Mouse (Mus musculus) neural tube, embryonic 14.5 days (tissue): ENCODE data around the gene Efna2. TPM values are rescaled to one million over a fixed set of nuclear protein-coding genes. Genes with fewer than 3 reads are reported as not detected.

Experiments used
- ATAC-seq: fragments of 200-750 bp; cut with Nextera tagmentation; 2 replicates; pipeline ENCODE4 v1.8.0; 2017; ENCODE audit warnings: low read depth, mild to moderate bottlenecking, moderate TSS enrichment, moderate library complexity
- H3K27ac ChIP-seq: fragments of 300-500 bp; sonication (generic); 2 replicates; pipeline ENCODE4 v1.5.1; 2014; ENCODE audit warnings: low read depth, mild to moderate bottlenecking, control low read depth, low read length, moderate library complexity, mixed read lengths
- H3K27me3 ChIP-seq: fragments of 300-500 bp; sonication (generic); 2 replicates; pipeline ENCODE4 v1.6.1; 2014; ENCODE audit warnings: low read length; ENCODE audit not compliant: control insufficient read depth, insufficient read depth
- H3K36me3 ChIP-seq: fragments of 300-500 bp; sonication (generic); 2 replicates; pipeline ENCODE4 v1.6.1; 2014; ENCODE audit warnings: low read length, mixed read lengths; ENCODE audit not compliant: control insufficient read depth, insufficient read depth
- H3K4me1 ChIP-seq: fragments of 300-500 bp; sonication (generic); 2 replicates; pipeline ENCODE4 v1.6.1; 2014; ENCODE audit warnings: low read length; ENCODE audit not compliant: control insufficient read depth, insufficient read depth
- H3K4me2 ChIP-seq: fragments of 300-500 bp; sonication (generic); 2 replicates; pipeline ENCODE4 v1.6.1; 2014; ENCODE audit warnings: mild to moderate bottlenecking, low read depth, low read length, control low read depth
- H3K4me3 ChIP-seq: fragments of 300-500 bp; sonication (generic); 2 replicates; pipeline ENCODE4 v1.5.1; 2014; ENCODE audit warnings: low read depth, low read length, control low read depth, mixed read lengths
- H3K9ac ChIP-seq: fragments of 300-500 bp; sonication (generic); replicated peaks from 2 replicates; pipeline ENCODE4 v1.6.1; 2014; ENCODE audit warnings: low read depth, mild to moderate bottlenecking, control low read depth, low read length, mixed read lengths
- H3K9me3 ChIP-seq: fragments of 300-500 bp; sonication (generic); 2 replicates; pipeline ENCODE4 v1.6.1; 2016; ENCODE audit warnings: low read length; ENCODE audit not compliant: control insufficient read depth
- WGBS: fragments of 180-500 bp; shearing (Covaris S2); extraction: QIAGEN DNeasy Blood & Tissue Kit; methylation state at CpG from one replicate; pipeline ENCODE4 v1.1.7; 2014; 5-methylcytosine and 5-hydroxymethylcytosine counted together
- polyA plus RNA-seq: library from polyadenylated mRNA; unstranded; fragments of >200 nt; fragmentation: Nextera tagmentation; extraction: Ambion mirVana; gene quantifications from 2 replicates; pipeline ENCODE4 v1.2.1, GENCODE M21; 2014

Gene Efna2
- 24.0 and 25.9 TPM in 2 replicates for polyA plus RNA-seq

GRCm38 (mm10) chr10:80179068-80180051 lies at the start of gene Efna2:
TSS of gene Efna2 (plus strand) at chr10:80179482.
- Histone ChIP-seq H3K4me2 (peak within 1 kb of the TSS; percentile 91), H3K4me1 (peaks cover 24% of the 10 kb centered on the region), H3K27me3 (no peaks in the 10 kb centered on the region), H3K4me3 (peak within 1 kb of the TSS; percentile 73), H3K9ac (peak within 1 kb of the TSS; percentile 97), H3K27ac (peak within 1 kb of the TSS; percentile 79), H3K9me3 (no peaks in the 10 kb centered on the region), H3K36me3 (peaks cover 3% of the 10 kb centered on the region; the same call in 1 of the 2 replicates)
- 1% methylated on average over 79 of the region's 106 CpGs for WGBS
- peak; percentile 69 for ATAC-seq

GRCm38 (mm10) chr10:80129846-80130245 lies 49.4 kb upstream of the Efna2 start:
- WGBS = 96% methylated on average over 9 of the region's 9 CpGs
- H3K4me1 ChIP-seq = 0 out of 2 replicates have a peak, but pooled peaks cover 4% of the 10 kb centered on the region
- no peak overlapping the region for H3K4me3 ChIP-seq
- no peak overlapping the region for H3K4me2 ChIP-seq
- H3K27ac ChIP-seq = no peak overlapping the region
- H3K9ac ChIP-seq = no peak overlapping the region
- no peaks in the 10 kb centered on the region for H3K9me3 ChIP-seq
- peaks cover 77% of the 10 kb centered on the region for H3K36me3 ChIP-seq
- no peak for ATAC-seq
- H3K27me3 ChIP-seq = no peaks in the 10 kb centered on the region

GRCm38 (mm10) chr10:80130403-80131031 lies 48.8 kb upstream of the Efna2 start:
- Histone ChIP-seq H3K36me3 (peaks cover 80% of the 10 kb centered on the region), H3K4me2 (no peak overlapping the region), H3K27me3 (no peaks in the 10 kb centered on the region), H3K4me1 (0 out of 2 replicates have a peak, but pooled peaks cover 4% of the 10 kb centered on the region), H3K4me3 (no peak overlapping the region), H3K27ac (no peak overlapping the region), H3K9ac (no peak overlapping the region), H3K9me3 (no peaks in the 10 kb centered on the region)
- 78% methylated on average over 18 of the region's 18 CpGs for whole genome bisulfite sequencing
- 0 out of 2 replicates have a peak, but pooled peaks have one; percentile 7 for ATAC-seq

GRCm38 (mm10) chr10:80131316-80131951 lies 47.8 kb upstream of the Efna2 start:
- ATAC-seq = peak; percentile 57; the same call in 1 of the 2 replicates
- no peak overlapping the region for H3K27ac ChIP-seq

GRCm38 (mm10) chr10:80131952-80132350 lies 47.3 kb upstream of the Efna2 start:
- Histone ChIP-seq H3K36me3 (peaks cover 75% of the 10 kb centered on the region), H3K4me2 (peak overlapping the region; percentile 5; the same call in 1 of the 2 replicates), H3K4me1 (peaks cover 12% of the 10 kb centered on the region), H3K4me3 (no peak overlapping the region), H3K27me3 (no peaks in the 10 kb centered on the region), H3K9ac (0 out of 2 replicates have a peak overlapping the region, but pooled peaks have one; percentile 18), H3K9me3 (no peaks in the 10 kb centered on the region), H3K27ac (no peak overlapping the region)
- no peak for ATAC-seq
- 28% methylated on average over 27 of the region's 27 CpGs for WGBS

More at GRCm38 (mm10) chr10:80131316-80131951, 47.8 kb upstream of the Efna2 start:
- Histone ChIP-seq H3K4me3 (no peak overlapping the region), H3K4me2 (peak overlapping the region; percentile 5), H3K9me3 (no peaks in the 10 kb centered on the region), H3K27me3 (no peaks in the 10 kb centered on the region), H3K36me3 (peaks cover 76% of the 10 kb centered on the region), H3K9ac (0 out of 2 replicates have a peak overlapping the region, but pooled peaks have one; percentile 18), H3K4me1 (peaks cover 7% of the 10 kb centered on the region)
- 14% methylated on average over 55 of the region's 55 CpGs for WGBS

GRCm38 (mm10) chr10:80133226-80133849 lies 45.9 kb upstream of the Efna2 start:
- 77% methylated on average over 8 of the region's 8 CpGs for WGBS
- peaks cover 63% of the 10 kb centered on the region for H3K36me3 ChIP-seq
- H3K4me1 ChIP-seq = peaks cover 18% of the 10 kb centered on the region
- no peak overlapping the region for H3K4me2 ChIP-seq
- H3K4me3 ChIP-seq = no peak overlapping the region
- H3K27ac ChIP-seq = no peak overlapping the region
- H3K9me3 ChIP-seq = no peaks in the 10 kb centered on the region
- no peak overlapping the region for H3K9ac ChIP-seq
- no peaks in the 10 kb centered on the region for H3K27me3 ChIP-seq
- ATAC-seq = no peak

GRCm38 (mm10) chr10:80134421-80134820 lies 44.9 kb upstream of the Efna2 start:
- H3K4me3 ChIP-seq = no peak overlapping the region
- no peak for ATAC-seq
- H3K4me1 ChIP-seq = peaks cover 18% of the 10 kb centered on the region
- no peaks in the 10 kb centered on the region for H3K9me3 ChIP-seq
- no peaks in the 10 kb centered on the region for H3K27me3 ChIP-seq
- H3K4me2 ChIP-seq = no peak overlapping the region
- 93% methylated on average over 9 of the region's 9 CpGs for WGBS
- H3K27ac ChIP-seq = no peak overlapping the region
- H3K9ac ChIP-seq = no peak overlapping the region
- peaks cover 52% of the 10 kb centered on the region for H3K36me3 ChIP-seq

- H3K27ac ChIP-seq = no peak overlapping the region
- no peak for ATAC-seq
- peaks cover 45% of the 10 kb centered on the region for H3K36me3 ChIP-seq
- H3K9me3 ChIP-seq = no peaks in the 10 kb centered on the region
- no peaks in the 10 kb centered on the region for H3K27me3 ChIP-seq
- H3K4me3 ChIP-seq = no peak overlapping the region
- peaks cover 18% of the 10 kb centered on the region for H3K4me1 ChIP-seq
- no peak overlapping the region for H3K9ac ChIP-seq
- 89% methylated on average over 10 of the region's 10 CpGs for WGBS
- no peak overlapping the region for H3K4me2 ChIP-seq
Observed at GRCm38 (mm10) chr10:80135161-80135560, 44.1 kb upstream of the Efna2 start.
